Mouse (Mus musculus): ENCODE measurements at regions not wholly inside any gene's neighbourhood (a gene's known extent, or its start where the extent isn't known, plus 50 kb on each side); places are given as distances from the start of the nearest gene placed in this dataset.

DNA sequence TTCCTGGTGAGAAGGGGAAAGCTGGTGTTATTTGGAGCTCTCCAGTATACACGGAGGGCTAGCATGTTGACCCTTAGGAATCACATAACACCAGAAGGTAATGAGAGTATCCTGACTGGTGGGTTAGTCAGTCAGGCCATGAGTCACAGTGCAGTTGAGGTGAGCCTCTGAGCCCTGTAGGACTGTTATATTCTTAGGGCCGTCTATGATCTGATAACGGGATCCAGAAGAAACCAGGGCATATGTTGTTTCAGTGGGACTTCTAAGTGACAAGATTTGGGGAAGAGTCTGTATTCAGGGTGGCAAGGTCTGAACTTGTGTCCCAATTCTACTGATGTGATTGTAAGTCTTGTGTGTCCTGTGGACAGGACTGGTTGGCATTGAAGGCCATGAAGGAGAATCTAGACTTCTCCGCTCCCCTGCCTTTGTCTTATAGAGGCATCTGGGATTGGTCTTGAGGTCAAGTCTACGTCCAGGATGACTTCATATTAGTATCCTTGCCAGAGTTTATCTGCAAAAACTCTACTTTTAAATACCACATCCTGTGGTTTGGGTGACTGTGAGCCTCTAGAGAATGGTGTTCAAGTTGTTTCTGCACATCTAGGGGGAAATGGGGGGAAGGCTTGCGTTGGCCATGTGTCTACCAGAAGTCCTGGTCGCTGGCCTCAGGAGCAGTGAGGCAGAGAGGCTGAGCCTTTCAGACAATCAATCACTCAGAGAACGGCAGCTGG, 71.2 kb downstream of the Itgb2l start:
- Histone ChIP-seq H3K4me2 (ENCODE audit: low read depth, low read length) (no peak overlapping the region), H3K9me3 (replicated peaks; ENCODE audit: control insufficient read depth, low read length) (no peaks in the 10 kb centered on the region), H3K9ac (replicated peaks; ENCODE audit: low read depth, low read length) (no peak overlapping the region), H3K36me3 (replicated peaks; ENCODE audit: control insufficient read depth, insufficient read depth, low read length) (no peaks in the 10 kb centered on the region), H3K27ac (ENCODE audit: low read depth) (no peak overlapping the region), H3K4me3 (ENCODE audit: low read depth, low read length) (no peak overlapping the region), H3K27me3 (ENCODE audit: control insufficient read depth, insufficient read depth, low read length) (no peaks in the 10 kb centered on the region), H3K4me1 (ENCODE audit: control insufficient read depth, insufficient read depth) (no peaks in the 10 kb centered on the region)
- ATAC-seq (ENCODE audit: insufficient read depth, low read depth) (no peak), DNase-seq (ENCODE audit: low spot score) (no peak)
- 64% methylated on average over 8 of the region's 8 CpGs for WGBS
- TF ChIP-seq CTCF (IDR thresholded peaks at IDR 0.05; ENCODE audit: low read depth) (no peak), EP300 (IDR thresholded peaks at IDR 0.05; ENCODE audit: low read depth) (no peak)

DNA sequence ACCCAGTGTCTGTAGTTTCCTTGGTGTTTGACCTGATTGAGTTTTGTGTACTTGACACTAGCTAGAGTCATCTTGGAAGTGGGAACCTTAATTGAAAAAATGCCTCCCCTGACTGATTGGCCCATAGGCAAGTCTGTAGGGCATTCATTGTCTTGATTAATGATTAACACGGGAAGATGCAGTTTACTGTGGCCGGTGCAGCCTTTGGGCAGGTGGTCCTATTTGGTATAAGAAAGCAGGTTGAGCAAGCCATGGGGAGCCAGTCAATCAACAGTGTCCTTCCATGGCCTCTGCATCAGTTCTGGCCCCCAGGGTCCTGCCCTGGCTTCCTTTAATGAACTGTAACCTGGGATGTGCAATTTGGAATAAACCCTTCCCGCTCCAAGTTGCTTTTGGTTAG, 72.3 kb downstream of the Itgb2l start:
- Histone ChIP-seq H3K27me3 (ENCODE audit: control insufficient read depth, insufficient read depth, low read length) (no peaks in the 10 kb centered on the region), H3K4me1 (ENCODE audit: control insufficient read depth, insufficient read depth) (no peaks in the 10 kb centered on the region), H3K4me2 (ENCODE audit: low read depth, low read length) (no peak overlapping the region), H3K36me3 (replicated peaks; ENCODE audit: control insufficient read depth, insufficient read depth, low read length) (no peaks in the 10 kb centered on the region), H3K4me3 (ENCODE audit: low read depth, low read length) (no peak overlapping the region), H3K9ac (replicated peaks; ENCODE audit: low read depth, low read length) (no peak overlapping the region), H3K27ac (ENCODE audit: low read depth) (no peak overlapping the region), H3K9me3 (replicated peaks; ENCODE audit: control insufficient read depth, low read length) (no peaks in the 10 kb centered on the region)
- DNase-seq (ENCODE audit: low spot score) (no peak), ATAC-seq (ENCODE audit: insufficient read depth, low read depth) (no peak)
- 94% methylated on average over 3 of the region's 3 CpGs for WGBS
- TF ChIP-seq CTCF (IDR thresholded peaks at IDR 0.05; ENCODE audit: low read depth) (no peak), EP300 (IDR thresholded peaks at IDR 0.05; ENCODE audit: low read depth) (no peak)

DNA sequence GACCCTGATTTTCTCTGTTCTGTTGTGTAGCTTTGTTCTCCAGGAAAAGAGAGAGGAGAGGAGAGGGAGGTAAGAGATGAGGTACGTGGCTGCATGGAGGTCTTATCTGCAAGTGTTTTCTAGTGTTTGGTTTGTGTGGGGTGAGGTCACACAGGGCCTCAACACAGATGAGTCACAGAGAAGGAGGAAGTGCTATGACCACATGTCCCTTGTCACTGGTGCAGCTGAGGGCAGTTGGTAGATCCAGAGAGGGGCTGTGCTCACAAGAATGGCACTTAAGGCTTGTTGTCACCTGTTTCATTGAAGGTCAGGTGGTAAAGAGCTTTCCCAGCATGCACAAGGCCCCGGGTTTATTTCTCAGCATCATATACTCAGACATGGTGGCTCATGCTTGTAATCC, 73.2 kb downstream of the Itgb2l start:
- Histone ChIP-seq H3K4me2 (ENCODE audit: low read depth, low read length) (no peak overlapping the region), H3K36me3 (replicated peaks; ENCODE audit: control insufficient read depth, insufficient read depth, low read length) (no peaks in the 10 kb centered on the region), H3K9ac (replicated peaks; ENCODE audit: low read depth, low read length) (no peak overlapping the region), H3K4me1 (ENCODE audit: control insufficient read depth, insufficient read depth) (no peaks in the 10 kb centered on the region), H3K27me3 (ENCODE audit: control insufficient read depth, insufficient read depth, low read length) (no peaks in the 10 kb centered on the region), H3K27ac (ENCODE audit: low read depth) (no peak overlapping the region), H3K4me3 (ENCODE audit: low read depth, low read length) (no peak overlapping the region), H3K9me3 (replicated peaks; ENCODE audit: control insufficient read depth, low read length) (no peaks in the 10 kb centered on the region)
- WGBS = 42% methylated on average over 2 of the region's 2 CpGs
- DNase-seq (ENCODE audit: low spot score) (no peak), ATAC-seq (ENCODE audit: insufficient read depth, low read depth) (peak; percentile 51; the same call in 1 of the 2 replicates)
- TF ChIP-seq CTCF (IDR thresholded peaks at IDR 0.05; ENCODE audit: low read depth) (no peak), EP300 (IDR thresholded peaks at IDR 0.05; ENCODE audit: low read depth) (no peak)

Measured in heart, postnatal 0 days (tissue).